Mouse (Mus musculus): ENCODE results near the gene Fam222b.
A peak's percentile ranks its signal among the peaks of the same experiment; 100 is the strongest.
"Not testable (repeated sequence)": the region's sequence is repeated elsewhere in the genome, so short reads cannot be mapped to it uniquely, and the experiment has no call there.

The Fam222b gene

DNA sequence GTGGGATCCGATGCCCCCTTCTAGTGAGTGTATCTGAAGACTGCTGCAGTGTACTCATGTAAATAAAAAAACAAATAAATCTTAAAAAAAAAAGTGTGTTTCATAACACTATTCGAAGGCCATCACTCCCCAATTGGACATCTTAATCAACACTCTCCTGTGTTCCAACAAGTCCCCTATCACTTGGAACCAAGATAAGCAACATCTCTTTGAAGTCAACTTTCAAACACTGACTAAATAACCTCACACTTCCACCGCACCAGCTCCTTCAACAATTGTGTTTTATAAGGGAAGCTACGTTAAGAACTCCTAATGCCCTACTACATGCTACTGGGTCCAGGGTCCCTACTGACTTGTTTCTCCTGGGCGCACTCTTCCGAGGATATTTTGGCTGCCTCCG, 88.0 kb downstream of the Fam222b start:
- no peak for DNase-seq

DNA sequence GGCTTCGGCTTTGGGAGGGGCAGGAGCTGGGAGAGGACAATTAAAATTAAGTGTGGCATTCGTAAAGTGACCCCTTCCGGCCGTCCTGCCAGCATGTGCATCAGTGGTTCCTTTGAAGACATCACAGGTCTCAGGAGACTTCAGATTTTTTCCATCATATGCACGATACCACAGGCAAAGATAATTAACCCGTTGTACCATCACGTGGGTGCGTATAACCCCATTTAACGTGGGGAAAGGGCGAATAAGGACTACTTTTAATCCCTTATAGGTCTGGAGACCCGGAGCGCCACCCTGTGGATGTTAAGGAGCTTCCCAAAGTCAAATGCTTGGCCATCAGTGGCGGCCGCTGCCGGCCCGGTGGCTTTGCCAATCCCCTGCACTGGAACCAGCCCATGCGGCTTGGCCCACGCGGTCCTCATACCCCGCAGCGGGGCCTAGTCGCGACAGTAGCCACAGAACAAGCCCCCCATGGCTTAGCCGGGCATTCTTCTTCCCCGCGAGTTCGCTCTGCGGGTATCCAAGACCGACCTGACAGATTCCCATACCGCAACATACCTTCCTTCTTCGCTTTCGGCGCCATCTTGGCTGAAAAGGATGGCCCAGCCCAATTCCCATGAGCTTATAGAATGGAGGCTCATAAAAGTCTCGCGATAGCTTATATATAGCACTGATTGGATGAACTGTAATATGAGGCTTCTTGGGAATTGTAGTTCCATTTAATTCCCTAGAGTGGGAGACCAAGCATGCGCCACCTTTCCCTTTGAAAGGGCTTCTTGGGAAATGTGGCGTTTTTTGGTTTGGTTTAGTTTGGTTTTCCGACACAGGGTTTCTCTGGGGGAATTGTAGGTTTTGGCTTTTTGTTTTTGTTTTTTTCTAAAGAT, 88.7 kb downstream of the Fam222b start, which contains the start of gene Rpl23a:
Gene Rpl23a (minus strand): TSS at position 624 of the 884 bp plus-strand sequence.
- DNase-seq, result peak; percentile 77 to 88

DNA sequence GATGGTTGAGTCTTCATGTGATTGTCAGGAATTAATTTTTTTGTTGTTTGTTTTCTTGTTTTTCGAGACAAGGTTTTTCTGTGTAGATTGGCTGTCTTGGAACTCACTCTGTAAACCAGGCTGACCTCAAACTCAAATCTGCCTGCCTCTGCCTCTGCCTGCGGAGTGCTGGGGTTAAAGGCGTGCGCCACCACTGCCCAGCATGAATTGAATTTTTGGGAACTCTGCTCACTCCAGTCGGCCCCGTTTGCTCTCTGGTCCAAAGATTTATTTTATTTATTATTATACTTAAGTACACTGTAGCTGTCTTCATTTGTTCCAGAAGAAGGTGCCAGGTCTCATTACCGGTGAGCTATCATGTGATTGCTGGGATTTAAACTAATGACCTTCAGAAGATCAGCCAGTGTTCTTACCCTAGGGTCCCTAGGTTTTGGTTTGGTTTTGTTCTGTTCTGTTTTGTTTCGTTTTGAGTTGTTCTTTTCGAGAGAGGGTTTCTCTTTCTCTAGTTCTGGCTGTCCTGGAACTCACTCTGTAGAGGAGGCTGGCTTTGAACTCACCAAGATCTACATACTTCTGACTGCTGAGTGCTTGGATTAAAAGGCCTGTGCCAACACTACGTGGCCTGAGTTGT, 89.5 kb downstream of the Fam222b start:
- no peak for DNase-seq

DNA sequence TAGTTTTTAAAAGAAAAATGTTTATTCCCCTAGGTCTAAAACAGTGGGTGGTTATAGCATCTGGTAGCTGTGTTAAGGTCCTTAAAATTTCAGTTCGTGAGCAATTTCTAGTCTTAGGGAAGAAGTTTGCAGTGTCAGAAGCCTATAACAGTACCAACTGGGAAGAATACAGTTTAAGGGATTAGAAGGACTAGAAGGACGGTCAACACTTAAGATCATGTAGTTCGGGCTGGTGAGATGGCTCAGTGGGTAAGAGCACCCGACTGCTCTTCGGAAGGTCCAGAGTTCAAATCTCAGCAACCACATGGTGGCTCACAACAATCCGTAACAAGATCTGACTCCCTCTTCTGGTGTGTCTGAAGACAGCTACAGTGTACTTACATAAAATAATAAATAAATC, 90.2 kb downstream of the Fam222b start:
- not testable (repeated sequence) for DNase-seq

DNA sequence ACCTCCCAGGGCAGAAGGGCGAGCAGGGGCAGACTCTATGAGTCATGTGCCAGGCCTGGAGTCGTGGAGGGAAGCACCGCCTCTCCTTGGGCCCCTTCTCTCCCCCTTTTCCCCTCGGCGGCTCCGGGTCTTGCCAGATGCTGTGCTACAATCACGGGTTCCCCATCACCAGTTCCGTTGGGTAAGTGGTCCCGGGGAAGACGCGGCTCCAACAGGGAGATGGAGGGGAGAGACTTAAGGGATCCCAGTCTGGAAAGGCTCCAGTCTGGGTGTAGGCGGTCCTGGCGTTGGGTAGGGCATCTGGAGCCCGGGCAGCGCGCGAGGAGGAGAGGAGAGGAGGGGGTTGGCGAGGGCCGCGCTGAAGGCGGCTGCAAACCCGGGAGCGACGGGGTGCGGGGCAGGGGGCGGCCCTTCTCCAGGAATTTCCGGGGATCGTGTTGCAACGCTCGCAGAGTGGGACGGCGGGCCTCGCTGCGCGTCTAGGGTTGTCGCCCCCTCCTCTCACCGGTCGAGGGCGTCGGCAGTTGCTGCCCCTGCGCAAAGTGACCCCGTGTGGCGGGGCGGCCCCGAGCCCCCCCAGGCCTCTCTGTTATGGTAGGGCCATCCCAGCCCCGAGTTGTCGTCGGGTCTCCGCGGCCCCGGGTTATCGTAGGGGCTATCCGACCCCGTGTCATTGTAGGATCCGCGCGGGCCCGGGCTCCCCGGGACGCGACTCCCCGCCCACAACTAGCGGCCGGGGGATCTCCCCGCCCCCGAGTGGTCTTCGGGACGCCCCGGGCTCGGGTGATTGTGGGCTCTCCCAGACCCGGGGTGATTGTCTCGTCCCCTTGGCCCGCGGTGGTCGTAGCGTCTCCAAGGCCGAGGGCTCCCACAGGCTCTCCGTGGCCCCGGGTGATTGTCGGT, 94.1 kb downstream of the Fam222b start, which contains the start of gene Rab34:
Gene Rab34 (plus strand): TSS at position 100 of the 903 bp plus-strand sequence.
- peak in 1 of 2 experiments; percentile 29 for DNase-seq

DNA sequence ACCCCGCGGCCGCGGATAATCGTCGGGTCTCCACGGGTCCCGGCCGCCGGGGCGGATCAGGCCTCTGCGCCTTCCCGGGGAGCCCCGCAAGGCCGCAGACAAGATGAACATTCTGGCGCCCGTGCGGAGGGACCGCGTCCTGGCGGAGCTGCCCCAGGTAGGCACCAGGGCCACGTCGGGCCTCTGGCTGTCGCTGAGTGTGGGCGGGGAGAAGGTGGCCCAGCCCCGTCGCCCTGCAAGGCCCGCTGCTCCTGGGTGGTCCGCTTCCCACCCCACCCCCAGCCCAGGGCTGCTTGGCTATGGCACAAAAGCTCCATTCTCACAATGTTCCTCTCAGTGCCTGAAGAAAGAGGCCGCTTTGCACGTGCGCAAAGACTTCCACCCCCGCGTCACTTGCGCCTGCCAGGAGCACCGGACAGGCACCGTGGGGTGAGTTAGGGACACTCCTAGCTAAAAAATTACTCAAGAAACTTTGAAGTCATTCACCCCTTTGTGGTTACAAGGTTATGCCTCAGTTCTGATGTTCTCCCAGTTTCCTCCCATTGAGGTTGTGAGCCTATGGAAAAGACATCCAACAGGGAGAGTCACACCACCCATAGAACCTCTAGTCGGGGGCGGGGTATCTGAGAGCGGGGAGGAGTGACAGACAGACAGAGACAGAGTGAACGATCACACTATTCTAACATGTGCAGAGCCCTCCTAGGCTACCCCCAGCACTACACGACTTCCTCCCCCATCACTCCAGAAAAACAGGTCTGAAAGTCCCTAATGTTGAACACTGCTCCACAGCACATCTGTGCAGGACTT, 95.0 kb downstream of the Fam222b start:
- DNase-seq, result peak in 1 of 2 experiments; percentile 24

DNA sequence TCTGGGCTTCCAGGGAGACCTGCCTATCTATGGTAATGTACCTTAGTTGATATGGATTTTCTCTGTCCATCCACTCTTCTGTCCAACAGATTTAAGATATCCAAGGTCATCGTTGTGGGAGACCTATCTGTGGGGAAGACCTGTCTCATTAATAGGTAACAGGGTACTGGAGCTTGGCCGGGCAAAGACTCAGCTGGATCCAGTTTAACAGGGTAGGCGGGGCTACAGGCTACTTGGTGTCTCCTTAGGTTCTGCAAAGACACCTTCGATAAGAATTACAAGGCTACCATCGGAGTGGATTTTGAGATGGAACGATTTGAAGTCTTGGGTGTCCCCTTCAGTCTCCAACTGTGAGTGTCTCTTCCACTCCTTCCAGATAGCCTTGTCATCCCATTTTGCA, 95.6 kb downstream of the Fam222b start:
- no peak for DNase-seq

DNA sequence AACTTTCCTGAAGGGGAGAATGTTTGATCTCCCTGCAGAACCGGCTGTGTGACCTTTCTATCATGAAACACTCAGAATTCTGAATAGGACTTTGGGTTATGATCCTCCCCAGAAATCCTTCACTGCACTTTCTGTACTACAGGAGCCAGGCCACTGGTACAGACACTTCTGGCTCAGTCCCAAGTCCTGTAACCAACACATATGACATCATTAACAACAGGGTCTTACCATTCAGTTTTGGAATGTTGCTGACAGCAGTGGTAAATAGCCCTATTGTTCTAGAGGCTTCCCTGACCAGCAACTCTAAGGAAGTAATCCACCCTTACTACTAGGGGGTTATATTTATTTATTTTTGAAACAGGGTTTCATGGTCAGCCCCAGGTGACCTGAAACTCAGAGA, 98.7 kb downstream of the Fam222b start, which contains the start of gene Proca1:
Gene Proca1 (plus strand): TSS at position 280 of the 400 bp plus-strand sequence.
- DNase-seq, result no peak

DNA sequence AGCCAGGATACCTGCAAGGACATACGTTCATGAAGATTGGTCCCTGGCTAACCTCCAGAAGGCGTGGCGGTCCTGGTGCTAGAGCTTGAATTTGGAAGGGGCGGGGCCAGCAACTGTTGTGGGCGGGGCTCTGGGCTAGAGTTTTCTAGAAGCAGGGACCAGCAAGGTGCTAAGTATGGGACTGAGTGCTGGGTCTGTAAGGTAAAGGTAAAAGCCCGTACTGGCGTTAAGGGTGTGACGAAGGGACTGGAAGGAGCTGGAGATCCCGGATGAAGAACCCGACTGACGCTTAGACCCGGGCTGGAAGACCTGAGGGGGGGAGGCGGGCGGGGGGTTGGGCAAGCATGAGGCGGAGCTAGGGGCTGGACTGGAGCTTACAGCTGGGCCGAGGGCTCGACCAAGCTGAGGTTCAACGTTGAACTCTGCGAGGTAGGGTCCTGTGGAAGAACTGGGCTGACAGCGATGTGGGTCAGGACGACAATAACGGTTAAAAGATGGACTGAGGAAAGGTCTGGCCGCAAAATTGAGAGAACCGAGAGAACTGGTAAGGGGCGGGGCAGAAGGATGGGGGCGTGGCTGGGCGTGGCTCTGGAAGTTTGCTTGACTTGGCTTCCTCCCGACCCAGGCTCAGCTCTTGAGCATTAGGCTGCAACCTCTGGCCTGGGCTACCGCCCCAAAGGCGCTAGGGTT, 100.1 kb downstream of the Fam222b start:
- DNase-seq, result peak in 1 of 2 experiments; percentile 32

DNA sequence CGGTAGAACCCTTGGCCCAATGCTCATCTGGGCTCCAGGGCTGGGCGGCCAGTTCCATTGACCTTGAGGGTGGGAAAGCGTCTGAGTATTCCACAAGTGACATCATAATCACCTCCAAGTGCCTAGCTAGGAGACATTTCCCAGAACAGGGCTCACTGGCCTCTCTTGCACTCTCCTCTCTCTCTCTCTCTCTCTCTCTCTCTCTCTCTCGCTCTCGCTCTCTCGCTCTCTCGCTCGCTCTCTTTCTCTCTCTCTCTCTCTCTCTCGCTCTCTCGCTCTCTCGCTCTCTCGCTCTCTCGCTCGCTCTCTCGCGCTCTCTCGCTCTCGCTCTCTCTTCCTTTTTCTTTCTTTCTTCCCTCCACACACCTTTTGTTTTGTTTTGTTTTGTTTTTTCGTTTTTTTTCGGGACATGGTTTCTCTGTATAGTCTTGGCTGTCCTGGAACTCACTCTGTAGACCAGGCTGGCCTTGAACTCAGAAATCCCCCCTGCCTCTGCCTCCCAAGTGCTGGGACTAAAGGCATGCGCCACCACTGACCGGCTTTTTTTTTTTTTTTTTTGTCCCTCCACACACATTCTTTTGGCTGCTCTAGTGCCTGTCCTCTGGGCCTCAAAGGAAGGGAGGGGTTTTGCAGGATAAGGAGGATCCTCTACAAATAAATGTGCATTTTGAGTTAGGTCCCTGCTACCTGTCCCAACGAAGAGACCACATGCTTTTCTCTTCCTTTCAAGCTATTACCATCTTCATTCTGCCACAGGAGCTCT, 100.8 kb downstream of the Fam222b start:
- no peak for DNase-seq

DNA sequence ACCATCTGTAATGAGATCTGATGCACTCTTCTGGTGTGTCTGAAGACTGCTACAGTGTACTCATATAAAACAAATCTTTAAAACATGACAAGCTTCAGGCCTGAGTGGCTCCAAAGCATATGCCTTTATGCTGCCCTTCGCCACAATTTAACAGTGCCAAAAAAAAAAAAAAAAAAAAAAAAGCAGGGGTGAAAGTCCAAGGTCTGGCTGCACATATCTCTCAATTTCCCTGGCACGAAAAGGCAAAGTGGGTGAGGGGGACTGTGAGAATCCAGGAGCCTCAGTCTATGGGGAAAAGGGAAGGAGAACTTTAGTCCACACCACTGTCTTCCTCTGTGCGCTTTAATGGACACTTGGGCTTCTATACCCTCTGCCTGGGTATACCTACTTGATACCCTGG, 107.9 kb downstream of the Fam222b start:
- no peak for DNase-seq

DNA sequence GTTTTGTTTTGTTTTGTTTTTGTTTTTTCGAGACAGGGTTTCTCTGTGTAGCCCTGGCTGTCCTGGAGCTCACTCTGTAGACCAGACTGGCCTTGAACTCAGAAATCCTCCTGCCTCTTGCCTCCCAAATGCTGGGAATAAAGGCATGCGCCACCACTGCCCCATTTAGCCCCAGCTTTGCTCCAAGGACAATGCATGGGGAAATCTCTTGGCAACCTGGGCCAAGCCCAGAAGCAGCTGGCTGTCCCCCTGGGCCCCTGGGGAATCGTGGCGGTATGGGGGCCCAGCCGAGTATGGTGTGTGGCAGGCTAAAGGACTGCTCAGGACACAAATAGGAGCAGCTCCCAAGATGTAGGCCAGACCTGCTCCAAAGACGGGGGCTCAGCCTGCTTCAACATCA, 109.8 kb downstream of the Fam222b start:
- DNase-seq, result no peak

DNA sequence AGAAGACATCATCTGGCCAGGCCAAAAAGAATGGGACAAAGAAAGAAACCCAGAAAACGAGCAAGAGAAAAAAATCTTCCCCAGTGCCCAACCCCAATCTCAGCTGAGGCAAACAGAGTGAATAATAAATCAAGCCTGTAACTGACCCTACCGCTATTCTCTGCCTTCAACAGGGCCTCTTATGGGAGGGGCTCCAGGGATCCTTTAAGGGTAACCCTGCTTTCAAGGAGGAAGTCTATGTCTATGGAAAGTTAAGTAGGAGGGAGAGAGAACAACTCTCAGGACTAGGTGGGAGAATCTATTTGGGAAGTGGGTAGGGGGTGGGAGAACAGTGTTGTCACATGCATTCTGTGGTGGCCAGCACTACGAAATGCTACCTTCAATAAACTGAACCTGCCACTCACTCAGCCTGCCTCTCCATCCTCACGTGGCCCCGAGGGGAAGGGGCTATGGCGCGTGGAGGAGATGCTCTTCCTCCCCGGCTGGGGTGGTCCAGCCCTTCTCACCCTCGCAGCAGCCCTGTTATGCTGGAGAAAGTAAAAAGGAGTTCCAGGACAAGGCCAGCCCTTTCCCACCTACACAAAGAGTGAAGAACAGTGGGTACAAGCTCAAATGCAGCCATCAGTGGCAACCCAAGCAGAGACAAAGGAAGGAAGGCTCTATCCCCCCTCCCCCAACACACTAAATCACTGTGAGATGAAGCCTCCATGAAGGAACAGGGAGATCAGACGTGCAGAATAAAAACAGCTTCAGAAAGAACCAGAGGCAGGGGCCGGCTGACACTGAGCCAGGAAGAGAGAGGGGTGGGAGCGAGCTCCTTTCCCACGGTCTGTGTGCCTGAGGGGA, 111.1 kb downstream of the Fam222b start:
- DNase-seq, result no peak
